Mouse (Mus musculus) embryonic fibroblast, embryonic 13.5 days (primary cell): ENCODE results near the gene Fto.

Source experiments
- CTCF ChIP-seq: IDR thresholded peaks from 2 replicates; pipeline ENCODE4 v1.5.1; 2011; ENCODE audit warnings: mild to moderate bottlenecking, control low read depth, low read length, moderate library complexity, borderline replicate concordance; ENCODE audit not compliant: insufficient read depth
- POLR2A ChIP-seq: IDR thresholded peaks from 2 replicates; pipeline ENCODE4 v1.6.1; 2011; ENCODE audit warnings: low read depth, mild to moderate bottlenecking, control low read depth, low read length, moderate library complexity

DNA sequence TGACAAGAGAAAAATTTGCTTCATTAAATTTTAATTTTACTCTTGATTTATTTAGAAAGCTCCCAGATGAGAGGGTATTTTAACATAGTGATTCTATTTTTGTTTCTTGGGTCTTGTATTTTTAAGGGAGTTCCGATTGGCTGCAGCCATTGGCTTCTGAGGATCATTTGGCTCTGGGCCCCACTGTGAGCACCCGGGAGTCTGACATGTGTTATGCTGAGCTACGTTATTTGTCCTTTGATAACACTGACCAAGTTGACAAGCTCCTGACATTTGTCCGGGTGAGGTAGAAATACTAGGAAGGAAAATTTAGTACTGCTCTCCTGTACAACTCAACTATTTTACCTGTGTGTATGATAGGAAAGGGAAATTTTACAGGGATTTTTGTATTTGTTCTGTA lies 58.7 kb downstream of the Fto start:
- no peak for TF ChIP-seq CTCF
- TF ChIP-seq POLR2A = no peak
